Mouse (Mus musculus): Measurements from ENCODE around the gene Zfp710.

DNA sequence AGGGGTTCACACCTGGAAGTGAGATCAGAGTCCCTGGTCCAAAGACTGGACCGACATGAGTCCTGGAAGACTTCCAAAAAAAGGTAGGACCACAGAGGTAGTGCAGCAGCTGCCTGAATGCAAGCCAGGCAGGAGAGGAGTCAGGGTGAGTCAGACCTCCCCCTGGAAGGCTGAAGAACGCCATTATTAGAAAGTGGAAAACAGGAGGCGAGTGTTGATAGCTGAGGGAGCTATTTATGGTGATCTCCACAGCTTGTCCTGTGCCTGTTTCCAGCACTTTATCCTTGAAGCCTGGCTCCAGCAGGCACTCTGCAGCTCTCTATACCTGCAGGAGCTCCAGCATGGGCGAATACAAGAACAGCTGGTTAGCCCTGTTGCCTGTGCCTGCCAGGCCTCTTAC, 94.6 kb downstream of the Zfp710 start:
- TF ChIP-seq POLR2A (IDR thresholded peaks at IDR 0.05; ENCODE audit: extremely low read depth, insufficient read depth, low read length) = no peak
- no peak for TF ChIP-seq CTCF (IDR thresholded peaks at IDR 0.05; ENCODE audit: low read depth, low read length)
